Mouse (Mus musculus) midbrain, embryonic 16.5 days (tissue): ENCODE measurements at regions not wholly inside any gene's neighbourhood (a gene's known extent, or its start where the extent isn't known, plus 50 kb on each side); places are given as distances from the start of the nearest gene placed in this dataset.

Experiments
- ATAC-seq: fragments of 200-750 bp; cut with Nextera tagmentation; 2 replicates; pipeline ENCODE4 v1.8.0; 2017; ENCODE audit warnings: moderate TSS enrichment
- H3K27ac ChIP-seq: fragments of 300-500 bp; sonication (generic); 2 replicates; pipeline ENCODE4 v1.5.1; 2014; ENCODE audit warnings: mild to moderate bottlenecking, low read length, mixed read lengths
- H3K27me3 ChIP-seq: fragments of 300-500 bp; sonication (generic); 2 replicates; pipeline ENCODE4 v1.6.1; 2014; ENCODE audit warnings: low read depth, low read length, mixed read lengths; ENCODE audit not compliant: control insufficient read depth, insufficient read depth
- H3K36me3 ChIP-seq: fragments of 300-500 bp; sonication (generic); 2 replicates; pipeline ENCODE4 v1.6.1; 2014; ENCODE audit warnings: mild to moderate bottlenecking, low read length, moderate library complexity, mixed read lengths; ENCODE audit not compliant: control insufficient read depth, insufficient read depth
- H3K4me1 ChIP-seq: fragments of 300-500 bp; sonication (generic); 2 replicates; pipeline ENCODE4 v1.6.1; 2014; ENCODE audit warnings: mild to moderate bottlenecking, low read length, mixed read lengths; ENCODE audit not compliant: control insufficient read depth, insufficient read depth
- H3K4me2 ChIP-seq: fragments of 300-500 bp; sonication (generic); 2 replicates; pipeline ENCODE4 v1.6.1; 2014; ENCODE audit warnings: mild to moderate bottlenecking, low read length, mixed read lengths
- H3K4me3 ChIP-seq: fragments of 300-500 bp; sonication (generic); 2 replicates; pipeline ENCODE4 v1.5.1; 2014; ENCODE audit warnings: low read depth, mild to moderate bottlenecking, low read length, moderate library complexity, mixed read lengths
- H3K9ac ChIP-seq: fragments of 300-500 bp; sonication (generic); 2 replicates; pipeline ENCODE4 v1.6.1; 2014; ENCODE audit warnings: low read depth, low read length, mixed read lengths
- H3K9me3 ChIP-seq: fragments of 300-500 bp; sonication (generic); replicated peaks from 2 replicates; pipeline ENCODE4 v1.6.1; 2014; ENCODE audit warnings: mild to moderate bottlenecking, low read length, mixed read lengths; ENCODE audit not compliant: control insufficient read depth, poor library complexity, severe bottlenecking
- WGBS: fragments of 180-500 bp; shearing (Covaris S2); extraction: QIAGEN DNeasy Blood & Tissue Kit; methylation state at CpG from one replicate; pipeline ENCODE4 v1.1.7; 2014; 5-methylcytosine and 5-hydroxymethylcytosine counted together

DNA sequence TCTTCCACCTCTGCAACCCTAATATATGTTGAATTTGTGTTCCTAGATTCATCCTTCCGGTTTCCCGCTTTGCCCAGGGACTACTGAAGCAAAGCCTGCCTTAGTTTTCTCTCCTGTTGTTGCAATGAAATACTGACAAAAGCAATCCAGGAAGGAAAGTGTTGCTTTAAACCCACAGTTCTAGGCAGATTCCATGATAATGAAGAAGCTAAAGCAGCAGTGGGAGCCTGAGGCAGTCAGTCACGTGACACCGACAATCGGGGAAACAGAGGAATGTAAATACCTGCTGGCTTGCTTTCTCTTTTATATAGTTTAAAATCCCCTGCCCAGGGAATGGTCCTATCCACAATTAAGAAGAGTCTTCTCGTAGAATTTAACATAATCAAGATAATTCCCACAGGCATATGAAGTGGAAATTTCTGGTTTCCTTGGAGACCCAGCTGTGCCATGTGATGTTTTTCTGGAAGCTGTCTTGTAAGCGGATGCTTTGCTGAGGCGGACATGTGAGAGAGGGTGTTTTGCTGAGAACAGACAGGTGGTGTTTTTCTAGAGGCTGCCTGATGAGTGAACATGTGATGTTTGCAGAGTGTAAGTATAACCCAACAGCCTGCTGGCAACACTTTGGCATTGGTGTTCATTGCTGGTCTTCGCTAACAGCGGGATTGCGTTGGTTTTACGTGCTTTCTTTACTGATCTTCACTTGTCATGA is 398.0 kb downstream of the Prim2 start:
- Histone ChIP-seq H3K4me1 (peaks cover 5% of the 10 kb centered on the region), H3K4me3 (peak overlapping the region; percentile 15), H3K27me3 (no peaks in the 10 kb centered on the region), H3K9me3 (no peaks in the 10 kb centered on the region), H3K27ac (peak overlapping the region; percentile 37), H3K4me2 (peak overlapping the region; percentile 37), H3K9ac (no peak overlapping the region), H3K36me3 (no peaks in the 10 kb centered on the region)
- ATAC-seq: peak; percentile 71
- WGBS: 50% methylated on average over 12 of the region's 12 CpGs

DNA sequence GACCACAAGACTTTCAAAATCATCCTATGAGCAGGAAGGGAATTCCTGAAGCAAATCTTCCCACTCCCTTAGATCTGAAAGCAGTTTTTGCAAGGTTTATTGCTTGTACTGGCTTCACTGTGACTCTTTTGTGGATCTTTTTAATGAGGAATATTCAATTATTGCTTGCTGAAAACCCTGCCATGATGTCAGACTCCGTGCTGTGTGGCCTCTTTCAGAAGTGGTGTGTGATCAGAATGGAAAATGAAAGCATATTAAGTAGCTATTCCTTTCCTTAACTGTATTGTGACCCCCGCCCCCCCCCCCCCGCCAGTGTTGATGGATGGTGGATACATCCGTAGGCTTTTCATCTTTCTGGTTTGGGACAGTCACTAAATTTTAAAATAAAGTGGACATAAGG is 400.4 kb downstream of the Prim2 start:
- Histone ChIP-seq H3K4me2 (no peak overlapping the region), H3K27ac (no peak overlapping the region), H3K27me3 (no peaks in the 10 kb centered on the region), H3K36me3 (no peaks in the 10 kb centered on the region), H3K9ac (no peak overlapping the region), H3K9me3 (no peaks in the 10 kb centered on the region), H3K4me1 (peaks cover 5% of the 10 kb centered on the region), H3K4me3 (no peak overlapping the region)
- 66% methylated on average over 4 of the region's 4 CpGs for WGBS
- no peak for ATAC-seq

DNA sequence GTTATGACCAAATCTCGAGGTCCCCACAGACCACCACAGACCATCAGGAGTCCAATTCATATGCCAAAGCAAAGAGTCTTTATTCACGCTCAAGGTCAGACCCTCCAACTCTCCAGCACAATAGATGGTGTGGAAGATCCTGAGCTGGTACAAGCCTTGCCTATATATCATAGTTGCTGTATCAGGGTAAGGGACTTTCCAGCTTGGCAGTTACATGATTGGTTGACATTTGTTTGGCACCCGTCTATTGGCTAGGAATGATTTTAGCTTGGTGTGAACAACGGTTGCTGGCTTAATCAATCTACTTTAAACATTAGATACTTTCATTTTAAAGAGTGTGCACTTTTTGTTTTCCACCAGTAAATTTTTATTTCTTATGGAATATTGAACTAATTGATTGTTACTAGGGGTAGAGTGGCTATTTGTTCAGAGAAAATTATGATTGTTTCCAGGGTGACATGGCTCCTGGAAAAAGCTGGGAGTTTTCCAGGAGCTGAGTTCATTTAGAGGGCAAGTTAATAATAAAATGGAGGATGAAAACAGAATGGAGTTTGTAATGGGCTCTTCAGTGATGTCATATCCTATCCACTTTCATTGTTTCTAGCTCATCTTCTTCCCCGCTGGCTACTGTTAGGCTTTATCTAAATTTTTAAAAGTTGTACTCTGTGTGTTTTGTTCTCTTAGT is 403.7 kb downstream of the Prim2 start:
- Histone ChIP-seq H3K36me3 (no peaks in the 10 kb centered on the region), H3K9me3 (no peaks in the 10 kb centered on the region), H3K9ac (no peak overlapping the region), H3K4me1 (peaks cover 3% of the 10 kb centered on the region), H3K27ac (no peak overlapping the region), H3K27me3 (no peaks in the 10 kb centered on the region), H3K4me3 (no peak overlapping the region), H3K4me2 (no peak overlapping the region)
- no peak for ATAC-seq
- 88% methylated on average over 5 of the region's 5 CpGs for WGBS

DNA sequence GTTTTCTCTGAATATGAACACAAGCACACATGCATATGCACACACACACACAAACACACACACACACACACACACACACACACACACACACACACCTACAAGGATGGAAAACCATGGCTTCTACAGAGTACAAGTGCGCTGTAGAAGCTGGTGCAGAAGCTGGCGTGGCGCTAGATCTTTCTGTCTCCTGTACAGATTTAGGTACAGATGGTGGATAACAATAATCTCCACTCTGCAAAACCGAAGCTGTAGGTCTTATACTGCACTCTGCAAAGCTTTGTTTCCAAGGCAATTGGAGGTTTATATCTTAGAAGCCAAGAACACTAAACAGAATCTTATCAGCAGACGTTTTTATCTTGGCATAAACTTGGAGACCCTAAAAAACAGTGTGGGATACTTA is 420.1 kb downstream of the Prim2 start:
- no peaks in the 10 kb centered on the region for H3K27me3 ChIP-seq
- no peak overlapping the region for H3K4me2 ChIP-seq
- no peak overlapping the region for H3K4me3 ChIP-seq
- H3K9me3 ChIP-seq: no peaks in the 10 kb centered on the region
- H3K27ac ChIP-seq: no peak overlapping the region
- no peak for ATAC-seq
- WGBS: 83% methylated on average over 5 of the region's 5 CpGs
- no peaks in the 10 kb centered on the region for H3K36me3 ChIP-seq
- H3K4me1 ChIP-seq: no peaks in the 10 kb centered on the region
- H3K9ac ChIP-seq: no peak overlapping the region

DNA sequence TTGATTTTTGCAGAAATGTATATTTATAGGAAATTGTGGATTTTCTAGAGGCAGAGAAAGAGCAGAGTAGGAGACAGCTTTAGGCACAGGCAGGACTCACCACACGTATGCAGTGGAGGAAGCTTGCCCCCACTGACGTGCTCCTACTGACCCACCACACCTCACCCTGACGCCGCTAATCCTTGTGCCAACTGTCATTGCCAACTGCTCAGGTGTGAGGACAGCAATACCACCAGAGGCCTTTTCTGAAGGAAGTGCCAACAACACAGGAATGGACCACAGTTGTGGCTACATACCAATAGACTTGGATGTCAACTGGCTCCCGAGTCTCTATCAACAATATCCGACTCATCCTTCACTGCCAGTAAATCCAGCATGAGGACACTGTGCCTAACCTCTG is 422.5 kb downstream of the Prim2 start:
- Histone ChIP-seq H3K4me3 (no peak overlapping the region), H3K36me3 (no peaks in the 10 kb centered on the region), H3K9ac (no peak overlapping the region), H3K4me1 (no peaks in the 10 kb centered on the region), H3K4me2 (no peak overlapping the region), H3K9me3 (no peaks in the 10 kb centered on the region), H3K27me3 (no peaks in the 10 kb centered on the region), H3K27ac (no peak overlapping the region)
- WGBS: 88% methylated on average over 6 of the region's 6 CpGs
- ATAC-seq: no peak

DNA sequence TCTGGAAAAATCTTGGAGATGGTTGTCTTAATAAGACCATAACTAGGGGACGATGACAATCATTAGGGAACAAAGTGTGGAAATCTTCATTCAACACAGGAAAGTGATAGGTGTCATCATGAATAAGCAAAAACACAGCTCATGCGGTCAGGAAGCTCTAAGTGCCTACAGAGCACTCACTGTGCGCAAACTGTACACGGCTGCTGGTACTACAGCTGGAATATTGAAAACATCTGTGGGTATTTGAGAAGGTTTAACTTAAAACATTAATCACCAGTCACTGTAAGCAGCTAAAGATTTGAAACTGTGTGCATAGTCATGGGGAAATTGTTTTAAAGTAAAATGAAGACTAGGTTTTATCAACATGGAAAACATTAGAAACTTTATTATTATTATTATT is 424.4 kb downstream of the Prim2 start:
- H3K27ac ChIP-seq: no peak overlapping the region
- H3K4me1 ChIP-seq: no peaks in the 10 kb centered on the region
- H3K4me2 ChIP-seq: no peak overlapping the region
- H3K9ac ChIP-seq: no peak overlapping the region
- H3K36me3 ChIP-seq: no peaks in the 10 kb centered on the region
- H3K4me3 ChIP-seq: no peak overlapping the region
- no peaks in the 10 kb centered on the region for H3K9me3 ChIP-seq
- H3K27me3 ChIP-seq: no peaks in the 10 kb centered on the region
- WGBS: 91% methylated on average over 4 of the region's 4 CpGs
- no peak for ATAC-seq

DNA sequence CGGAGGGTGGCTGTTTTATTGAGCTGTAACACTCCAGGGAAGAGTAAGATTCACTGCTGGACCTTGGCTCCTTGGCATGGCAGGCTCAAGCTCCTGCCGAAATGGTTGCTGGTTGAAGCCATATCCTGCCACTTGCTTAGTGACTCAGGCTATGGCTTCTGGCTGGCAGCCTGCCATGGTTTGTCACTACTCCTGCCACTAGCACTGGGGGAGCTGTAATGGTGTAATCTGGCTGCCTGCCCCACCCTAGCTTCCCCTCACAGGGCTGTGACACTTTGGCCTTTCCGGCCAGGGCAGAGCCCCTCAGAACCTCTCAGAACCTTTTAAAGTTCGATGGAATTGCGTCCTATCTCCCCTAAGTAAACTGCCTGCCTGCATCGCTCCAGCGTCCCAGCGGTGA is 424.9 kb downstream of the Prim2 start:
- Histone ChIP-seq H3K9me3 (no peaks in the 10 kb centered on the region), H3K4me2 (no peak overlapping the region), H3K27ac (no peak overlapping the region), H3K4me1 (no peaks in the 10 kb centered on the region), H3K4me3 (no peak overlapping the region), H3K36me3 (no peaks in the 10 kb centered on the region), H3K9ac (no peak overlapping the region), H3K27me3 (no peaks in the 10 kb centered on the region)
- 90% methylated on average over 8 of the region's 8 CpGs for WGBS
- ATAC-seq: no peak

DNA sequence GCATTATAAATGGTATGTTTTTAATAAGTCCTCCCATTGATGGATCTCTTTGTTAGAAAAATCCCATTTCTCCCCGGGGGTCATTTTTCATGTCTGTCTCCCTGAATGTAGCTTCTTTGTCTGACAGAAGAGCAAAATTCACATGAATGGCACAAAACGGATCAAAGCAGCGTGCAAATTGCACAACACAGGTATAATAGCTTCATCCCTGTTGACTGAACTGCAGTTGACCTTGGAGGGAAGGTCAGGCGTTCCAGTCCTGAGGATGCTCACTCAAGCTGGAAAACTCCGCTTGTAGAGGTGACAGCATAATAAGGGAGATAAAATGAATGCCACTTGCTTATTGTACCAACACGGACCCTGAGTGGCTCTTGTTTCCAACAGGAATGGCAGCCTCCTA is 446.6 kb downstream of the Prim2 start:
- Histone ChIP-seq H3K27ac (peak overlapping the region; percentile 7; the same call in 1 of the 2 replicates), H3K4me1 (no peaks in the 10 kb centered on the region), H3K36me3 (no peaks in the 10 kb centered on the region), H3K4me3 (no peak overlapping the region), H3K9me3 (no peaks in the 10 kb centered on the region), H3K27me3 (no peaks in the 10 kb centered on the region), H3K4me2 (no peak overlapping the region), H3K9ac (no peak overlapping the region)
- 0 out of 2 replicates have a peak, but pooled peaks have one; percentile 39 for ATAC-seq
- WGBS: 55% methylated on average over 6 of the region's 6 CpGs

DNA sequence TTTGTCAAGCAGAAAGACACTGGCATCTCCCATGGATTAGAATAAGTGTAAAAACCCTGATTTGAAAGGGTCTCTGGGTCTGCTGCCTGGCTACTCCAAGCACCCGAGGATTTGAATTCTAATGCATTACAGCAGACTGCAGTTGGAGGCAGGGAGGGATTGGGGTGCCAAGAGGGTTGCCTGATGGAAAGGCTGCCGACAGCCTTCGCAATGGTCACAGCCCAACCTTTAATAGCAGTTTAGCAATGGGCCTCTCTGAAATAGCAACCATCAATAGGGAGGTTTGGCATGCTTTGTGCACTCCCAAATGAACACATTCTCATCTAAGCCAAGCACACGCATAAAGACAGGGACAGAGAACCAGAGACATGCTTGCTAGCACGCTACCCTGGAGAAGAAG is 454.8 kb downstream of the Prim2 start:
- no peaks in the 10 kb centered on the region for H3K36me3 ChIP-seq
- H3K4me2 ChIP-seq: no peak overlapping the region
- no peaks in the 10 kb centered on the region for H3K27me3 ChIP-seq
- no peak overlapping the region for H3K4me3 ChIP-seq
- H3K9ac ChIP-seq: 0 out of 2 replicates have a peak overlapping the region, but pooled peaks have one; percentile 14
- H3K4me1 ChIP-seq: peaks cover 12% of the 10 kb centered on the region
- WGBS: 20% methylated on average over 5 of the region's 5 CpGs
- no peaks in the 10 kb centered on the region for H3K9me3 ChIP-seq
- peak; percentile 93 for ATAC-seq
- peak overlapping the region; percentile 58 for H3K27ac ChIP-seq
